Mouse (Mus musculus) cerebellum, adult 18-20 months (tissue): ENCODE data around the gene Tssk6.

Experiments used
- DNase-seq, 2 experiments: peaks; one replicate each; pipeline ENCODE4 v3.0.0; 2021

Gene Tssk6

DNA sequence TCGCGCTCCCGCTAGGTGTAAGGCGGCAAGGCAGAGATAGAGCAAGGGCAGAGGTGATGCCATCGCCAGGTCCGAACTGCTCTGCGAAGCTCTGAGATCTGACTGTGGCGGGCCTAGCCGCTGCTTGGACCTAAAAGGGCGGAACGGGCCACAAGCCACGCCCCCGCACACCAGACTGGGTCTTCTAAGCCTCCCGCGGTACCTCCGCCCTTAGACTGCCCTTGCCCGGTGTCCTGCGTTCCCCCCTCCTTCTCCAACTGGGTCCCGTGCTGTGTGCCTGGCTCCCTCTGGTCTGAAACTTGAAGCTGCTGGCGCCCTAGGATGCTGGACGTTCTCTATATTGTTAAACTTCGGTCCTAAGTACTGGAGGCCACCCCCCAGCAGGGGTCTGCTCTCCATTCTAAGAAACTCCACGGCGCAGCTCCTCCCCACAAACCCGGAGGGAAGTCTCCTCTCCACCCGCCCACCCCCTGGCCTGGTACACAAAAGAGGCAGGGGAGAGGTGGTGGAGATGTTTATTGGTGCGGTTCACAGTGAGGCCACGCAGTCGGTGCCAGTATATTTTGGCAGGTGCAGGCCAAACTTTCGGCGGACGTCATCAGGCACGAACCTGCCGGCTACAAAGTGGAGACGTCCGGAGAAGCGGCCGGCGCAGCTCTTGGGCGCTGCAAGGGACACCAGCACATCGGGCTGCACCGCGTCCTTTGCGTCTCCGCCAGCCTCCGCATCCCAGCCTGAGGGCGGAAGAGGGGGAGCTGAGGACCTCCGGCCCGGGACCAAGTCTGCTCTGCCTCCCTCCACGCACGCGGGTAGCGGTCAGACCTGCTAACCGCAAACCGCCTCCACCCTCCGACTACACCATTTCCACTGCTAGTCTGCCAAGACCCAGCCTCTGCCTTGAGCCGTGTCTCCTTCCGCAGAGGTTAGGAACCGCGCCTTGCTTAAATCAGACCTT is 14.4 kb upstream of the Tssk6 start, which contains the start of gene Cilp2:
TSS of gene Cilp2 (minus strand) at position 399 of the 955 bp plus-strand sequence.
- no peak for DNase-seq

GRCm38 (mm10) chr8:69888244-69888866 is 13.6 kb upstream of the Tssk6 start:
- DNase-seq: no peak

DNA sequence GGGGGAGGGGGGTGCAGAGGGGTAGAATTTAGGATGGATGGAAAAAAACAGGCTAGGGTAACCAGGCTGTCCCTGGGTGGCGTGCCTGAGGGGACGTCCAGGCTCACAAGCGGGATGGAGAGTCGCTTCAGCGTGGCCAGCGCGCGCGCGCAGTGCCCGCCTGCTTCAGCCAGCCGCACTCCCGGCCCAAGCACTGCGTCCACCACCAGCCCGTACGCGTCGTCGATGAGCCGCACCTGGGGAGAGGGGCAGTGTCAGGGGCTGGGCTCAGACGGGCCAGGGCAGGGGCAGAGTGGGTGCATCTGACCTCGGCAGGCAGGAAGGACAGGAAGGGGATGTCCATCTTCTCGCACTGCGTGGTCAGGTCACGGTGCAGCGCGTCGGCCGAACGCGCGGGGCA is 13.1 kb upstream of the Tssk6 start:
- DNase-seq: no peak

GRCm38 (mm10) chr8:69890813-69891241 is 11.2 kb upstream of the Tssk6 start:
- DNase-seq: peak; percentile 56 to 61

DNA sequence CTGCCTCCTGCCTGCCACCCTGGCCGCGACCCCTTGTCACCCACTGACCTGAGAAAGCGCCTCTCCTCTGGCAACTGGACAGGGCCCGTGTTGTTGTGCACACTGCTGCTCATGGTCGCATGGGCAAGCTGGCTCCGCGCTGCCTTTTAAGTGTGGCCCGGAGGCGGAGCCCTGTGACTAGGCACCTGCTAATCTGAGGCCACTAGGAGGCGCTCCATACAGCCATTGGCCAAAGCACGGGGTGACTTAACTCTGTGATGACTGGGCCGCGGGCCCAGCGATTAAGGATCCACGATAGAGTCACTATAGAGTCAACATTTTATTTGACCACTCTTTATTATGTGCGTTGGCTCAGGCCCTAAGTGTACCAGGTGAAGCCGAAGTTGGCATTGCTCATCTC is 8.1 kb upstream of the Tssk6 start:
- peak; percentile 55 to 61 for DNase-seq

- no peak for DNase-seq
These were observed 7.1 kb upstream of the Tssk6 start for GRCm38 (mm10) chr8:69894836-69895332.

DNA sequence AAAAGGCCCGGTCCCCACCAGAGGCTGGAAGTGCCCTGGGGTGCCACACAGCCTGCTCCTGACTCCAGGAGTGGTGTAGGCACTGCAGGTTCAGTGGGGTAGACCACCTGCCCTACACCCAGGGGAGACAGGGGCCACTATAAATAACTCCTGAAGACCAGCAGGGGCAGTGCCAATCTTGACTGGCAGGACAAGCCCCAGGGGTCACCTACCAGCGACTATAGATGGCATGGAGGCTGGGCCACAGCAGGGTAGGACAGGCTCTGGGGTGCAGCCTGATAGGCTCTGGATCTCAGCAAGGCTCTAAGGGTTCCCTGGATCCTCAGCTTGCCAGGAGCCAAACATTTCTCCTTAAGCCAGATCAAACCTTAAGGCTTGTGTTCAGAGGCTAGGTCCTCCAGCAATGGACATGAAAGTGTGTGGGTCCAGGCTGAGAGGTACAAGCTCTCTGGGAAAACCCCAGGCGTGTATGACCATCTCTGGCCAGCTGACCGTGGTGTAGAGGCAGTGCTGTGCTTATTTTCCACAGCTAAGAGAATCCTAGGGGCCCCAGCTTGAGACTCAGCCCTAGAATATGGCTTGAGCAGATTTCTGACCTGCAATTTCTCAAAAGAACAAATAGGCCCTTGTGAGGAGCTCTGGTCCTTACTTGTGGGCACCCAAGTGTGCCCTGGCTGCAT is 6.1 kb upstream of the Tssk6 start:
- DNase-seq: no peak

DNA sequence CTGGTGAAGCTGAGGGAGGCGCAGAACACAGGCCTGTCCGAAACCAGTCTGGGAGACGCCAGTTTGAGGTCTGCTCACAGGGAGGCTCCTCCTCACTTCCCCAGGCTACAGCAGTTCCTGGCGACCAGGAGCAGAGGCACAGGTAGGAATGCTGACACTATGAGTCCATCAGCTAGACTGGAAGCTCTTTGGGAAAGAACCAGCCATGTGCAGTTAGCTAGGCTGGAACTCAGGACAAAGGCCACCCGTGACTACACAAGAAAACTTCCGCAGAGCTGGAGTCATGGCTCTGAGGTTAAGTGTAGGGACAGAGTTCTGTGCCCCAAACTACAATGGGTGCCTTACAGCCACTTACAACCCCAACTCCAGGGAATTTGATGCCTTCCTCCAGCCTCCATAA is 4.1 kb upstream of the Tssk6 start:
- DNase-seq: no peak

DNA sequence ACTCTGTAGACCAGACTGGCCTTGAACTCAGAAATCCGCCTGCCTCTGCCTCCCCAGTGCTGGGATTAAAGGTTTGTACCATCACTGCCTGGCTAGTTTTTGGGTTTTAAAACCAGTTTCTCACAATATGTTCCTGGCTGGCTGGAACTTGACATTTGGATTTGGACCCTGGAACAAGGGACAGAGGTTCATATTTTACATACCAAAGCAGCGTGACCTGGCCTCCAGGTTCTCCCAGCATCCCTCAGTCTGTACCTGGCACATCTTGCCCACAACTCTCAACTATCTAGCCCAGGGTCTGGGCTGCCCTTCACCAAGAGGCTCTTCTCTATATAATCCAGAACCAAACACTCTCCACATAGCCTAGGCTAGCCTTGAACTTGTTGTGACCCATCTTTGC is 2.1 kb upstream of the Tssk6 start:
- no peak for DNase-seq

GRCm38 (mm10) chr8:69900895-69901451 is 1.0 kb upstream of the Tssk6 start:
- no peak for DNase-seq

DNA sequence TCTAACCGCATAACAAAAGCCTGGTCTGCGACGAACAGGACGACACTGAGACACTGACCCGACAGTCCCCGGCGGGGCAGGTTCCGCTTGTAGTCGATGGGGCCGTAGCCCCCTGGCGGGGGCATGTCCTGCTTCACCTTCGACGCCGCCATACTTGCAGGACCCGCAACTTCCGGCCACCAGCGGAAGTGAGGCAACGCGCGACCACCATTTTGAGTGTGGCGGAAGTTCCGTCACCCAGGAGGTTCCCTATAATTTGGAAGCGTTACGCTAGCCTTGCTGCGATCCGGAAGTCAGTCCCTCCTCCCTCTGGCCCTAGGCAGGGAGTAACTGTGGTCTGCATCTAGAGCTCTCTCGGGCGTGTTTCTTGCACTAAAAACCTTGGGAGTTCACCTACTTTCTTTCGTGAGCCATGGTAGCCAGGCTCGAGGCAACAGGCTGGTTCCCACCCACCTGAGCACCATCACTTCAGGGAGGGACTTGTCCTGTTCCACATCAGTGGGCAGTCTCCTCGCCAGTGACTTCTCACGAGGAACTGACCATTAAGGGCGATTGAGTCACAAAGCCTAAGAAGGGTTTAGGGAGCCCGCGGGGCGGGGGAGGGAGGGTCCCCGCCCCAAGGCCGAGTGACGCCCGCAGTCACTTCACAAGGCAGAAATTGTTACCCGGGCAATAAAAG is 361 bp upstream of the Tssk6 start:
- DNase-seq: peak; percentile 95 to 96

- DNase-seq: peak; percentile 99
These were observed 1.1 kb downstream of the Tssk6 start for GRCm38 (mm10) chr8:69903063-69903542.

- DNase-seq: no peak
These were observed 2.1 kb downstream of the Tssk6 start for GRCm38 (mm10) chr8:69904096-69904495.

GRCm38 (mm10) chr8:69906260-69906659 is 4.3 kb downstream of the Tssk6 start:
- DNase-seq: no peak

- DNase-seq: no peak
These were observed 5.1 kb downstream of the Tssk6 start for GRCm38 (mm10) chr8:69907106-69907505.

DNA sequence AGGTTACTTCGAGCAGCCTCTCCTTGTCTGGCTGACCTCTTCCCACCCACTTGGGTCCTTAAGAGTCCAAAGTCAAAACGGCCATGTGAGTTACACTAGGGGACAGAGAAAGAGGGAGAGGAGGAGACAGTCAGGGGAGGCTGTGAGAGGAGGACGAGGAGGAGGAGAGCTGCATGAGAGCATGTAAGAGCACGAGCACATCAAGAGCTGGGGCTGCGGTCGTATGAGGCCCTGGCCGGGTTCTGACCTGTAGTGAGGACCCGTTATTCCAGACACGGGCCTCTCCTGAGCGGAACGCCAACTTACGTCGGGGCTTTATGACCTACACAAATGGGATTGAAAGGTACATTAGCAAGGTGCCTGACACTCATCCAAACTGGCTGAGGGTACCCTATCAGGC is 9.9 kb downstream of the Tssk6 start:
- DNase-seq: no peak

- no peak for DNase-seq
These were observed 10.6 kb downstream of the Tssk6 start for GRCm38 (mm10) chr8:69912478-69913074.

- DNase-seq: no peak
These were observed 12.5 kb downstream of the Tssk6 start for GRCm38 (mm10) chr8:69914526-69914925.

- DNase-seq: no peak
These were observed 13.8 kb downstream of the Tssk6 start for GRCm38 (mm10) chr8:69915748-69916147.

GRCm38 (mm10) chr8:69918506-69918905 is 16.5 kb downstream of the Tssk6 start:
- no peak for DNase-seq

GRCm38 (mm10) chr8:69919010-69919409 is 17.0 kb downstream of the Tssk6 start:
- peak; percentile 81 to 83 for DNase-seq
